Mouse (Mus musculus) thymus, adult 2 months (tissue): ENCODE data around the gene Cfap299.

Experiments used
- CTCF ChIP-seq: fragments of 200-500 bp; IDR thresholded peaks from 2 replicates; pipeline ENCODE4 v1.5.1; 2012; ENCODE audit warnings: mild to moderate bottlenecking, control low read depth, low read length, moderate library complexity, borderline replicate concordance; ENCODE audit not compliant: control insufficient read depth, poor library complexity, insufficient read depth; ENCODE audit errors: extremely low read depth
- POLR2A ChIP-seq: fragments of 200-500 bp; IDR thresholded peaks from 2 replicates; pipeline ENCODE4 v1.6.1; 2012; ENCODE audit warnings: mild to moderate bottlenecking, low read length, control low read depth, moderate library complexity; ENCODE audit not compliant: control insufficient read depth, poor library complexity, insufficient read depth; ENCODE audit errors: extremely low read depth

DNA sequence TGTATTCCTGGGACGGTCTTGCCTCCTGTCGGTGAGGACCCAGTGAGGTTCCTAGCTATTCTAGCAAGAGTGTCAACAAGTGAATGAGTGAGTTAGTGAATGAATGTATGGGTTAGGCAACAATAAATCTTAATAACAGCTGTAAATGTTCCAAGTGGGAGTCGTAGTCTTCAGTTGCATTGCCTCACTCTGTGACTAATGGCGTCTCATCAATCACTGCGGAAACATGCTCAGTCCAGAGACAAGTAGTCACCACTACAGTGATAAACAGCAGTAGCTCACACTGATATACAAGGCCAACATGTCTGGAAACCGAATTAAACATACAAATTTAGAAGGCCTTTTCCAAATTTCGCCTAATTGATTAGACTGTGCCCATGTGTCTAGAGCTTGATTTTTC, 187.1 kb downstream of the Cfap299 start:
- TF ChIP-seq CTCF (no peak), POLR2A (no peak)
